Mouse (Mus musculus): ENCODE measurements around the gene Myh3. TPM values are rescaled to one million over a fixed set of nuclear protein-coding genes. Genes with fewer than 3 reads are reported as not detected.

Myh3 gene
- polyA plus RNA-seq, 2 experiments from 2014 or later = 0.19 TPM; not detected in 1

DNA sequence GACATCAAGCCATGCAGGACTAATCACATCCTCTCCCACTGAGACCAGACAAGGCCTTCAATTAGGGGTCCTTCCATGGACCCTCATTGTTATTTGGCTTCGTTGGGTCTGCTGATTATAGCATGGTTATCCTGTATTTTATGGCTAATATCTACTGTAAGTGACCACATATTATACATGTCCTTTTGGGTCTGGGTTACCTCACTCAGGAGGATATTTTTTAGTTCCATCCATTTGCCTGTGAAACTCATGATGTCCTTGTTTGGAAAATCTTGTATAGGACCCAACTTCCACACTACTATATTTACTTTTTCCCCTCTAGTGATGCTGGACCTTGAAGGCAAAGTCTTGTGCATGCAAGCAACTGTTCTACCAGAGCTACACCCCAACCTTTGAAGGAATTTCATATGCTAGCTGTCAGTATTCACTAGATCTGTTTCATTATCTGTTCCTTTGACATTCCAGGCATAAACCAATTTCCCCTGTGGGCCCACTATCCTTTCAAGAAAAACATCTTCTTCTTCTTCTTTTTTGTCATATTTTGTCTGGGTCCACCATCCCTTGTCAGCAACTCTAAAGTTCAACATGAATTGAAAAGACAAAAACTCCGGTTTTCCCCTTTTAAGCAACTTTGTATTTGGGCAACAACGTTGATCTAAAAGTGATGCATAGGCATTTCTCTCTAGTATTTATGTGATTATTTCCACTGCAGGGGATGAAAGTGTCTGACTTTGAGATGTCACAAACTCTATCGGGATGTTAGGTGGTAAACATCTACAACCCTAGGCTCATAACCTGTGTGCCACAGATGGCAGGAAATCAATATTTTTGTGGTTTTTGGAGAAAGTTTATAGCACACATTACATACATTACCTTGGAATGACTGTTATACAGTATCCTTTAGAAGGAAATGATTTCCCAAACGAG lies 67.6 kb downstream of the Myh3 start:
- no peak for ATAC-seq

- ATAC-seq = no peak
These were observed 68.5 kb downstream of the Myh3 start for GRCm38 (mm10) chr11:67146409-67147282.

DNA sequence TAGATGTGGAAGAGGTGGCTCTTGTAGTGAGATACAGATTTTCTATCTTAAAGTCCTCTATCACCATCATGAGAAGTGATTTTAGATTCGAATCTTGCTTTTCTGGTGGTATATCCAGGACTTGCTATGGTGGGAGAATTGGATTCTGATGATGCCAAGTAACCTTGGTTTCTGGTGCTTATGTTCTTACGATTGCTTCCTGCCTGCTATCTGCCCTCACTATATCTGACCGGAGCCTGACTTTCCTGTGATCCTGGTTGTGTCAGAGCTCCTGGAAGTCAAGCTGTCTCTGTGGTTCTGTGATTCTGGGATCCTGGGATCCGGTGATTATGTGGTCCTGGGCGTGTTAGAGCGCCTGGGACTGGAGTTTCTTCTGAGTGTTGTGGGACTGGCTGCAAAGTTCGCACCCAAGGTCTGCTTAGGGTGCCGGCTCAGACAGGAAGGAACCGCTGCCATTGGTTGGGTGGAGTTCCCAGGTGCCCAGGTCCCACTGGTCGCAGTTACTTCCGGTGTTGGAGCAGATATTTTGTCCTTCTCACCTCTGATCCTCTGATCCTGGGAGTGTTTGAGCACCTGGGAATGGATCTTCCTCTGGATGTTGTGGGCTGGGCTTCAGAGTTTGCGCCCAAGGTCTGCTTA lies 69.3 kb downstream of the Myh3 start:
- no peak for ATAC-seq

- no peak for ATAC-seq
These were observed 70.3 kb downstream of the Myh3 start for GRCm38 (mm10) chr11:67148286-67149012.

GRCm38 (mm10) chr11:67150237-67150636 lies 72.1 kb downstream of the Myh3 start:
- no peak for ATAC-seq

DNA sequence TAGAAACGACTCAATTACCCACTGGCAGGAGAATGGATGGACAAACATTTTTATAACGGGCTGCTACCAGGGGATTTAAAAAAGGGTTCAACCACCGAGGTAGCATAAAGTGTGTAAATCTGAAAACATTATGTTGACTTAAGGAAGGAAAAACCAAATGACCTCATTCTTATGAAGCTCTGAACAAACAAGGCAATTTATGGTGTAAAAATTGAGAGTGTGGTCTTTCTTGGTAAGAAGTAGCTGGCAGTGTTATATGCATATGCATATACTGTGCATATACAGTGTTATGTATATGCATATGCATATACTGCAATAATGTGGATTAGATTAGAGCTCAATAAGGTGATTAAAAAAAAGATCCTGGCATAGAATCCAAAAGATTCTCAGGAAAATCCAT lies 73.1 kb downstream of the Myh3 start:
- no peak for ATAC-seq

Other genes with a start within 250 kb of the Myh3 start
- gene Pirt, start 166.3 kb upstream of the Myh3 start, polyA plus RNA-seq (2017; shearing (Covaris generic)) = not detected
- gene Tmem238l, start 121.7 kb upstream of the Myh3 start, polyA plus RNA-seq (2017; shearing (Covaris generic)) = not detected
- gene Tmem220, start 53.1 kb upstream of the Myh3 start, polyA plus RNA-seq (2017; shearing (Covaris generic)) = 1 to 10 TPM in 1 of 2 experiments, under 1 TPM in 1; 0.63 to 1.0 TPM
- gene Adprm, start 25.7 kb upstream of the Myh3 start, polyA plus RNA-seq (2017; shearing (Covaris generic)) = 10 to 100 TPM; 66.8 to 67.3 TPM
- gene Sco1, start 25.6 kb upstream of the Myh3 start, polyA plus RNA-seq (2017; shearing (Covaris generic)) = 1 to 10 TPM; 6.9 to 8.9 TPM
- not detected for gene Myh2, start 92.7 kb downstream of the Myh3 start, polyA plus RNA-seq (2017; shearing (Covaris generic))
- gene Myh1, start 121.8 kb downstream of the Myh3 start, polyA plus RNA-seq (2017; shearing (Covaris generic)) = not detected
- under 1 TPM in 1 of 2 experiments, not detected in 1; 0.09 TPM for gene Myh4, start 159.7 kb downstream of the Myh3 start, polyA plus RNA-seq (2017; shearing (Covaris generic))
- gene Myh8, start 198.8 kb downstream of the Myh3 start, polyA plus RNA-seq (2017; shearing (Covaris generic)) = under 1 TPM in 1 of 2 experiments, not detected in 1; 0.28 TPM
- under 1 TPM in 1 of 2 experiments, not detected in 1; 0.21 TPM for gene Myh13, start 243.4 kb downstream of the Myh3 start, polyA plus RNA-seq (2017; shearing (Covaris generic))